Mouse (Mus musculus): ENCODE measurements around the gene Dock10. TPM values are rescaled to one million over a fixed set of nuclear protein-coding genes. Genes with fewer than 3 reads are reported as not detected.

Gene Dock10
- polyA plus RNA-seq, 1 experiment from 2014 or later: 37.7 TPM

DNA sequence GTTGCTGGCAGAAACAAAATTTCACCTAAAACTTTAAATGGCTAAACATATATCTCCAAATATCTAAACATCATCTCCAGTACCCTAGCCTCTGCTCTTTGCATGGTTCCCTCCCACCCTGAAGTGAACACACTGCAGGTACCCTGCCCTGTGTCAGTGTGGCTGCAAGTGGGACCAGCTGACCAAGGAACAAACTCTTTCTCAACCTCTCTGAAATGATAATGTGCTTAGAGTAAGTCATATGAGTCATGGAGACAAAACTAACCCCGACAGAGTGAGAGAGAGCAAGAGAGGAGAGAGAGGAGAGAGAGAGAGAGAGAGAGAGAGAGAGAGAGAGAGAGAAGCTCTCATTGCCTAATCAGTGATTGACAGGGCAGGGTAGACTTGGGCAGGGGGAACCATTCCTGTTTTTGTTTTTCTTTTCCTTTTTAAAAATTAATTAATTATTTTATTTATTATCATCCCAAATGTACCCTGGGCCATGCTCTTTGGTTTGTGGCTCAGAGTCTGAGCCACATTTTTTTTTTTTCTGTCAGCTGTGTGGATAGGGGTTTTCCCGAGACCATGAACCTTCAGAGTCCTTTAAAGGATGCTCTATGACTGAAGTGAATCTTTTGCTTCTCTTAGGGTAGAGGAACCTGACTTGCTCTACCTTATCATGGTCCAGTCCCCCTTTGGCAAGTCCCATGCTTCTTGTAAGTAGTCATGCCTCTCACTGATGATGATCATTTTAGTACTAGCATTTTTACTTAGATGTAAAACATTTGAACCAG is 11.4 kb downstream of the Dock10 start:
- WGBS (ENCODE audit: missing documents): 32% methylated on average over 2 of the region's 2 CpGs
- Histone ChIP-seq H3K27ac (0 out of 2 replicates have a peak overlapping the region, but pooled peaks have one; percentile 1), H3K79me2 (ENCODE audit: inconsistent target) (peaks cover 100% of the 10 kb centered on the region), H3K36me3 (ENCODE audit: inconsistent target) (no peaks in the 10 kb centered on the region), H3K4me3 (ENCODE audit: inconsistent target) (no peak overlapping the region)

DNA sequence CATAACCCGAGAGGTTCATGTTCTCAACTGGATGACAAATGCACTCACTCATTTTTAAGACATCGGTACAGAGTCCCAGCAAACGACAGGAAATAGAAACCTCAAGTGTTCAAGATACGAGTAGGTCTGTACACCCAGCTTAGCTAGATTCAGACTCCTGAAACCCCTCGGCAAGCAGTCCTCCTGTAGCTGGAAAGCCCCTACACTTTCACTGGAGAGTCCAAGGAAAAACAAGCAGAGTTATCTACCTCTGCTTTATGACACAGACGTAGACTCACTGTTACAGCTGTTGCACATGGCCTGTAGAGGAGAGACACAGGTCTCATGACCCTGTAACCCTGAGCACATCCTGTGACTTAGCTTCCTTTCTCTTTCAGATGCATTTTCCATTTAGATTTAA is 12.1 kb downstream of the Dock10 start:
- Histone ChIP-seq H3K79me2 (ENCODE audit: inconsistent target) (peaks cover 100% of the 10 kb centered on the region), H3K4me3 (ENCODE audit: inconsistent target) (no peak overlapping the region), H3K36me3 (ENCODE audit: inconsistent target) (no peaks in the 10 kb centered on the region), H3K27ac (0 out of 2 replicates have a peak overlapping the region, but pooled peaks have one; percentile 1)
- WGBS (ENCODE audit: missing documents): 40% methylated on average over 6 of the region's 6 CpGs

DNA sequence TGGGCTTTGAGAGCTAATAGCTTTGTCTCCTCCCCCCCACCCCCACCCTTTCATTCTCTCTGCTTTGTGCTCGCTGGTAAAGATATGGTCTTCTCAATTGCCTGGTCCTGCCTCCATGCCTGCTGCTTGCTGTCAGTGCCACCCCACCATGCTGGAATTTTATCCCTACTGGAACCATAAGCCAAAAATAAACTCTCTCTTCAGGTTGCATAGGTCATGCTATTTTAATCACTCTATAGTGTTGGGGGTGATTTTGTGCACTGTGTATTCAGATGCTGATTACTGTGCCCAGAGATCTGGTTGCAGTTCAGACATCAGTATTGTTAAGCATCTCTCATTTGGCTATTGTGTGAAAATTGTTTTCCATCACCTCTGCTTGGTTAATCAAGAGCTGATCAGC is 18.9 kb downstream of the Dock10 start:
- Histone ChIP-seq H3K36me3 (ENCODE audit: inconsistent target) (no peaks in the 10 kb centered on the region), H3K79me2 (ENCODE audit: inconsistent target) (peaks cover 100% of the 10 kb centered on the region), H3K4me3 (ENCODE audit: inconsistent target) (no peak overlapping the region), H3K27ac (no peak overlapping the region)
- WGBS (ENCODE audit: missing documents): 100% methylated on average over 1 of the region's 1 CpGs

DNA sequence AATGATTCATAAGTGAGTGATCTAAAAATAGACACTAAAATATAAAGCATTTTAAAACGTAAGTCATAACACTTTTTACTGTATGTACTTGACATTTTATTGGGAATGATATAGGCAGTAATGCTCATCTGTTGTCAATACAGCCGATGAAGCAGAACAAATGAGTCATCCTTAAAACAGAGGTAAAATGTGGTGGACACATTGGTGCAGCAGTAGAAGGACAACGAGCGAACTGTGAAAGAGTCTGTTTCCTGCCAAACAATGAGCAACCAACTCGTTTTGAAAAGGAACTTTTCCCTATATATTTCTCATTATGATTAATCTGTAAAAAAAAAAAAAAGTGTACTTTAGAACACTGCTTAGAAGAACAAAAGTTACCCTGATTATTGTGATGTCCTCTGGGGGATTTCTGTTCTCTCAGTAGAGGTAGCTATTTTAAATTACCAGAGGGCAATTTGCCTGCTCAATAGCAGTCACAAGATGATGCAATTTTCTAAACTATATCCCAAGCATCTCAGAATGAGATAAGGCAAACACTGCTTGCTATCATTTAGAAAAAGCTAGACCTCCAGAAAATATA is 20.4 kb downstream of the Dock10 start:
- WGBS (ENCODE audit: missing documents): 45% methylated on average over 5 of the region's 5 CpGs

DNA sequence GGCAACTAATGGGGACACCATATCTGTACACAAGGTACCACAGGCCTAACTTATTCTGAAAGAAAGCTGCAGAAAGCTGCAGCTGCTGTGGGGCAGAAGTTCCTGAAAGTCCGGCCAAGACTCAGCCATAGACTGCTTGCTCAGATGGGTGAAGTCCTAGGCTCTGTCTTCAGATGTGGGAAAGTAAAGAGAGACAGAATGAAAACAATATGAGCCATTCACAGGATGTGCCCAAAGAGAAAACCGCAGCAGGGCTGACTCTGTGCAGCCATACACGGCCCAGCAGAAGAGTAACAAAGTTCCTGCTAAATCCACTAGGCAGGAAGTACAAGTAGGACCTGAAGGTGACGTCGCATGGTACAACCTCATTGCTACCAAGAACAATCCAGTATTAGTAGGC is 27.7 kb downstream of the Dock10 start:
- Histone ChIP-seq H3K36me3 (ENCODE audit: inconsistent target) (no peaks in the 10 kb centered on the region), H3K27ac (no peak overlapping the region), H3K79me2 (ENCODE audit: inconsistent target) (peaks cover 99% of the 10 kb centered on the region; the same call in 1 of the 2 replicates), H3K4me3 (ENCODE audit: inconsistent target) (no peak overlapping the region)
- WGBS (ENCODE audit: missing documents): 39% methylated on average over 5 of the region's 5 CpGs

More for the DNA sequence above, 20.4 kb downstream of the Dock10 start:
- peaks cover 99% of the 10 kb centered on the region for H3K79me2 ChIP-seq (ENCODE audit: inconsistent target)
- no peak overlapping the region for H3K4me3 ChIP-seq (ENCODE audit: inconsistent target)
- no peak overlapping the region for H3K27ac ChIP-seq
- H3K36me3 ChIP-seq (ENCODE audit: inconsistent target): no peaks in the 10 kb centered on the region

DNA sequence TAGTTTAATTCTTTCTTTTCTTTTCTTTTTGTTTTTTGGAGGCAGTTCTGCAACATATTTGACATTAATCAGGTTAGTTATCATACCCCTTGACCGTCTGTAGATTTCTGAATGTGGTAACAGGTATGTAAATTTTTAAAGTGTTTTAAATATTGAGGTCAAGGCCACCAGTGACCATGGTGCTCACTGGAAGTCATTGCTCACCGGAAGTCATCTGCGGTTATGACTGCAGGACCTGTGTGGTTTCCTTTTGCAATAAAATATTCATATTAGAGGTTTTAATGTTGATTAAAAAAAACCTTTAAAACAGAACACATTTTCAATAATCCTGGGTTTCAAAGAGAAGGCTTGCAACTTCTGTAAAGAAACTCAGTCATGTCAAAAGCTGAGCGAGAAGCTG is 28.2 kb downstream of the Dock10 start:
- 52% methylated on average over 4 of the region's 4 CpGs for WGBS (ENCODE audit: missing documents)
- peaks cover 99% of the 10 kb centered on the region; the same call in 1 of the 2 replicates for H3K79me2 ChIP-seq (ENCODE audit: inconsistent target)
- H3K27ac ChIP-seq: no peak overlapping the region
- no peak overlapping the region for H3K4me3 ChIP-seq (ENCODE audit: inconsistent target)
- H3K36me3 ChIP-seq (ENCODE audit: inconsistent target): no peaks in the 10 kb centered on the region

DNA sequence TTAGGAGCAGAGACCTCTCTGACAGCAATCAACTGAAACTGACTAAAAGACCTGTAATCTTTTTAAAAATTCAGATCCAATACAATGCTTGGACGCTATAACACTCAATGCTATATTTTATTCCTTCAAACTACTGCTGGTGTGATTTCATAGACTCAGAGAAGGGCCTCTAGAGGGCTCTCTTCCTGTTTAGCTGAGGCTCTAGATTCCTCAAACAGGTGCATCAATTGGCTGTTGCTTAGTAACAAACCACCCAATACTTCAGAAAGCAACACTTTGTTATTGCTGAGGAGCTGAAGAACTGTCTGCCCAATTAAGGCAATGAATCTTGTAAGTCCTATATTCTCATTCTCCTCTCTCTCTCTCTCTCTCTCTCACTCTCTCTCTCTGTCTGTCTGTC is 30.1 kb downstream of the Dock10 start:
- 50% methylated on average over 1 of the region's 1 CpGs for WGBS (ENCODE audit: missing documents)
- no peak overlapping the region for H3K4me3 ChIP-seq (ENCODE audit: inconsistent target)
- no peaks in the 10 kb centered on the region for H3K36me3 ChIP-seq (ENCODE audit: inconsistent target)
- peaks cover 100% of the 10 kb centered on the region; the same call in 1 of the 2 replicates for H3K79me2 ChIP-seq (ENCODE audit: inconsistent target)
- no peak overlapping the region for H3K27ac ChIP-seq

DNA sequence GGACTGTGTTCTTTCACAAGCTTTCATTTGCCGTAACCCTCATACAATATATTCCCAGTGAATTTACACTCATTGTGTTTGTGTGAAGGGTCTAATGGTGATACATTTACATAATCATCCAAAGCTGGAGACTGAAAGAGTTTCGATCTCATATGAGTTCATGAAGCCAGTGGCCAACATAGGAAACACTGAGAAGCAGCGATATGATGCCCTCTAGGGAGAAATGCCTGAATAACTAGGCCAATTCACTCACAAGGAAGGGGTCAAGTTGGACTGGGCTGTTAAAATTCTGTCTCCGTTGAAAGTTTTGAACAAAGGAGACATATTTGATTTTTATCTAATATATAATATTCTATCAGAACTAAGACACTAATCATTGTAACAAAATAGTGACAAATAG is 30.9 kb downstream of the Dock10 start:
- no peaks in the 10 kb centered on the region for H3K36me3 ChIP-seq (ENCODE audit: inconsistent target)
- peaks cover 100% of the 10 kb centered on the region; the same call in 1 of the 2 replicates for H3K79me2 ChIP-seq (ENCODE audit: inconsistent target)
- no peak overlapping the region for H3K27ac ChIP-seq
- no peak overlapping the region for H3K4me3 ChIP-seq (ENCODE audit: inconsistent target)
- 75% methylated on average over 4 of the region's 4 CpGs for WGBS (ENCODE audit: missing documents)

DNA sequence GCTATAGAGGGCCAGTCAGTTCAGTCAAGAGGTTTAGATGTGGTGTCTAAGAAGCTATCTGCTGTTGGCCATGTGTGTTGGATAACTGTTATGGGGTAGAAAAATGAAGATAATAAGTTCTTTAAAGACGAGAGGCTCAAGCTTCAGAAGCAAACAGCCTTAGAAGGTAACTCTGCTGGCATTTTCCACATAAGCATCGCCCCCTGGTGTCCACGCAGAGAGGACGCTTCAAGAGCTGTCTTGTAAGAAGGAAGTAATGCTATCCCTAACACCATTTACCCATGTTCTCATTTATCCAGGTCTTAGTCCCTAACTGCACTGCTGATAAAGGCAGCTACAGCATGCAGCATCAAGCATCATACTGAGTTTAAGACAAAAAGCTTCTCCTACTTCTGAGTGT is 35.7 kb downstream of the Dock10 start:
- H3K4me3 ChIP-seq (ENCODE audit: inconsistent target): no peak overlapping the region
- H3K36me3 ChIP-seq (ENCODE audit: inconsistent target): no peaks in the 10 kb centered on the region
- 17% methylated on average over 4 of the region's 4 CpGs for WGBS (ENCODE audit: missing documents)
- H3K79me2 ChIP-seq (ENCODE audit: inconsistent target): peaks cover 86% of the 10 kb centered on the region; the same call in 1 of the 2 replicates
- no peak overlapping the region for H3K27ac ChIP-seq

DNA sequence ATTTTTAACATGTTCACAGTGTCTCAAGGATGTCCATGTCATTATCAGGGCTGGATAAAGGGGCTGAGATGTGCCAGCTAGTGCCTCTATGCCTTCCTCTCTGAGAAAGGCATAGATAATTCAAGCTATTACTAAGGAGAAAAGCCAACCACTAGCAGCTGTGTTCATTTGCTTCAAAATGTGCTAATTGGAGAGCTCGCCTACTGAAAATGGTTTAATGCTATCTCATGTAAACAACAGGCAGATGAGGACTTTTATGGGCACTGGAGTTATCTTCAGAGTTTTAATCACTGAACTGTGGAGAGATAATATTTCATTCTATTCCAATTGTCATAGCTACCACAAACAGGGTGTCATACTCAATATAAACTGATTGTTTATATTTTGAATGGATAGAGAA is 36.3 kb downstream of the Dock10 start:
- H3K4me3 ChIP-seq (ENCODE audit: inconsistent target): no peak overlapping the region
- no peak overlapping the region; the same call in 1 of the 2 replicates for H3K27ac ChIP-seq
- 93% methylated on average over 1 of the region's 1 CpGs for WGBS (ENCODE audit: missing documents)
- H3K36me3 ChIP-seq (ENCODE audit: inconsistent target): no peaks in the 10 kb centered on the region
- peaks cover 80% of the 10 kb centered on the region; the same call in 1 of the 2 replicates for H3K79me2 ChIP-seq (ENCODE audit: inconsistent target)

DNA sequence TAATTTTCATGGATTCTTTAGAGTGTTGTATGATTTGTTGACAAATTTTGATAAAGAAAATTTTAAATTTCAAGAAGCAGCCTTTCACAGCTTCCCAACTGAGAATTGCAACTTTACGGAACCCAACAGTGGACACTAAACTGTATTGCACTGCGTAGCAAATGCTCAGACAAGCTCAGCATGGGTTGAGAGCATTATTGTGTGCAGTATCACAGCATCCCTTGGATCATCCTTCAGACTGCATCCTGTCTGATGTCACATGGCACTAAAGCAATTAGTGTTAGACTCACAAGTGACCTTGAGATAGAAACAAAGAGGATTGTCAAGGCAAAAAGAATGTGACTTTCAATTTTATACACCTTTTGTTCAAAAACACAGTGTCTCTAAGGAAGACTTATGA is 37.1 kb downstream of the Dock10 start:
- H3K27ac ChIP-seq: no peak overlapping the region
- H3K36me3 ChIP-seq (ENCODE audit: inconsistent target): no peaks in the 10 kb centered on the region
- WGBS (ENCODE audit: missing documents): 96% methylated on average over 2 of the region's 2 CpGs

DNA sequence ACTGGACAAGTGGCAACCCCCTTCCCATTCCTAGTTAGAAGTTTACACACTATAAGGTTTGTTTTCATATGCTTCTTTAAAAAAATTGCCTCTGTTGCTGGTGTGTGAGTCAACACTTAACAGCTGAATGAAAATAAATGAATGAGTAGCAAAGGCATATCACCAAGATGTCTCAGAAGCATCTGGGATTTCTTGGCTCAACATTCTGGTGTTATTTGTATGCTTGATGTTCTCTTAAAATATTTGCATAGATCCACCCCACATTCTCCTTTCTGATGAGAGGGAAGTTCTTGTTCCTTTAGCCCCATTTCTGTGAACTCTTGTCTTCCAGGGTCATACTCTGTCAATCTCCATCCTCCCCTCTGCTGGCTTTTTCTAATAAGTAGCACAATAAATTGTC is 38.2 kb downstream of the Dock10 start:
- Histone ChIP-seq H3K36me3 (ENCODE audit: inconsistent target) (no peaks in the 10 kb centered on the region), H3K4me3 (ENCODE audit: inconsistent target) (no peak overlapping the region), H3K27ac (no peak overlapping the region), H3K79me2 (ENCODE audit: inconsistent target) (peaks cover 61% of the 10 kb centered on the region; the same call in 1 of the 2 replicates)

More for the DNA sequence above, 37.1 kb downstream of the Dock10 start:
- Histone ChIP-seq H3K4me3 (ENCODE audit: inconsistent target) (no peak overlapping the region), H3K79me2 (ENCODE audit: inconsistent target) (peaks cover 72% of the 10 kb centered on the region; the same call in 1 of the 2 replicates)

DNA sequence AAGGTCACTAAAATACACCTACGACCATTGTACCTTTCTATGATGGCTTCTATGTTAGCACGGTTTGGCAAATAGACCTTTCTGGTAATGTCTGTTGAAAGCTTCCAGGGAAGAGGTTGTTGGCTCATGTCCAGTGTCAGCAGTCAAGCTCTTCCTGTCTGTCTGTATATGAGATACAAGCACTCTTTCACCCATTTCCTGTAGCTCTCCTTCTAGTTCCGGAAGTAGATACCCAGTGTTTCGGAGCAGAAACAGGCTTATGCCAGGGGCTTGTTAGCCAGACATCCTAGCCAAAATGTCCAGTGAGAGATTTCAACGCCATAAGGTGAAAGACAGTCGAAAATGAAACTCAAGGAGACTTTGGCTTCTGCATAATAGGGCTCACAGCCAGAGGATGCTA is 38.9 kb downstream of the Dock10 start:
- H3K4me3 ChIP-seq (ENCODE audit: inconsistent target): no peak overlapping the region
- H3K79me2 ChIP-seq (ENCODE audit: inconsistent target): peaks cover 57% of the 10 kb centered on the region; the same call in 1 of the 2 replicates
- H3K27ac ChIP-seq: no peak overlapping the region
- H3K36me3 ChIP-seq (ENCODE audit: inconsistent target): no peaks in the 10 kb centered on the region
- 52% methylated on average over 6 of the region's 6 CpGs for WGBS (ENCODE audit: missing documents)

DNA sequence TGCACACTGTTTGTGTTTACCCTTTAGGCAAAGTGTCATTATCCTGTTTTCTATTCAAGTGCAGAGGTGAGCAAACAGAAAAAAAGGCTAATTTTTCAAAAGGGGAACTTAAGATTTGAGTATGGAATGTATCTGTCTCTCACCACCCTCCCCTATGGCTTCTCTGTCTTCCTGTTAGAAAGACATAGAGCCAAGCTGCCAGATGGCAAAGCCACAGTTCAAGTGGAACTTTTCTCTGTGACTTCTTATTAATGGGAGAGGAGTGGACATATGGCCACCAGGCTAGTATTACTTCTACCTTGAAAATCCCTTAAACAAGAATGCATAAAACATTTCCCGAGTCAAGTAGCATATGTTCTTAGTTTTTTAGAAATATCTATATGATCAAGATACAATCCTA is 39.7 kb downstream of the Dock10 start:
- Histone ChIP-seq H3K4me3 (ENCODE audit: inconsistent target) (no peak overlapping the region), H3K27ac (0 out of 2 replicates have a peak overlapping the region, but pooled peaks have one; percentile 5), H3K79me2 (ENCODE audit: inconsistent target) (peaks cover 57% of the 10 kb centered on the region; the same call in 1 of the 2 replicates), H3K36me3 (ENCODE audit: inconsistent target) (no peaks in the 10 kb centered on the region)
- WGBS (ENCODE audit: missing documents): 90% methylated on average over 1 of the region's 1 CpGs

DNA sequence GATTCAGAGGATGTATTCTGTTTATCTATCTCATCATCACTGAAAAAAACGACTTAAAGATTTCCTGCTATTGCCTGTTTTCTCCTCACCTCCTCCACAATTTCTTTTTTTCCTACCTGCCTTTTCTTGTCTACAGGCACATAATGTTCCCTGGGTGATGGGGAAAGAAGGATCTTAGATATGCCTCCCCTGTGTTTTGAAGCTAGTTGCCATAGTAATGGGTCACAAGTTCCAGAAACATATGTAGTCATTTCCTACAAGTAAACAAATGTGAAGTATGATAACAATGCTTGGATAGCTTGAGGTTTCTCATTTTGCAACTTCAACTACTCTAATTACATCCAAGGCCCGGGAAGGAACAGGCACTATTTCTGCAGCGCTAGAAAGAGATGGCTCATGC is 42.4 kb downstream of the Dock10 start:
- 16% methylated on average over 3 of the region's 3 CpGs for WGBS (ENCODE audit: missing documents)
- H3K4me3 ChIP-seq (ENCODE audit: inconsistent target): no peak overlapping the region
- H3K36me3 ChIP-seq (ENCODE audit: inconsistent target): no peaks in the 10 kb centered on the region
- peaks cover 57% of the 10 kb centered on the region; the same call in 1 of the 2 replicates for H3K79me2 ChIP-seq (ENCODE audit: inconsistent target)
- peak overlapping the region; percentile 85 for H3K27ac ChIP-seq
